Mouse (Mus musculus) thymus, adult 2 months (tissue): ENCODE measurements around the gene Gm48552.

ENCODE experiments used
- CTCF ChIP-seq: fragments of 200-500 bp; IDR thresholded peaks from 2 replicates; pipeline ENCODE4 v1.5.1; 2012; ENCODE audit warnings: mild to moderate bottlenecking, control low read depth, low read length, moderate library complexity, borderline replicate concordance; ENCODE audit not compliant: control insufficient read depth, poor library complexity, insufficient read depth; ENCODE audit errors: extremely low read depth
- POLR2A ChIP-seq: fragments of 200-500 bp; IDR thresholded peaks from 2 replicates; pipeline ENCODE4 v1.6.1; 2012; ENCODE audit warnings: mild to moderate bottlenecking, low read length, control low read depth, moderate library complexity; ENCODE audit not compliant: control insufficient read depth, poor library complexity, insufficient read depth; ENCODE audit errors: extremely low read depth

DNA sequence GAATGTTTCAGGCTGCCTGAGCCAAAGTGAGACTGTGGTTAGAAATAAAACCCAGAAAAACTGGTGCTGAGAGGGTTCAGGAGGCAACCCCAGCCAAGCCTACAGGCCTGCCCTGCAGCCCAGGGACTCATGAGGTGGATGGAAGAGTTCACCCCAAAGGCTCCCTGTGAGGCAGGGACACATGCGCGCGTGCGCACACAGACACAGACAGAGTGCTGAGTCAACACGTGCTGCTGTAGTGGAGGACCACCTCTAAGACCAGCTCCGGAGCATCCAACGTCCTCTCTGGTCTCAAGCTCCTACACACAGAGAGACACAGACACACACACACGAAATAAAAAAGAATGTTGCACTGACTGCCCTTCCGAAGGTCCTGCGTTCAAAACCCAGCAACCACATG is 13.5 kb upstream of the Gm48552 start:
- no peak for TF ChIP-seq CTCF
- no peak for TF ChIP-seq POLR2A
